Mouse (Mus musculus): ENCODE data around the gene Hpca.

The Hpca gene

DNA sequence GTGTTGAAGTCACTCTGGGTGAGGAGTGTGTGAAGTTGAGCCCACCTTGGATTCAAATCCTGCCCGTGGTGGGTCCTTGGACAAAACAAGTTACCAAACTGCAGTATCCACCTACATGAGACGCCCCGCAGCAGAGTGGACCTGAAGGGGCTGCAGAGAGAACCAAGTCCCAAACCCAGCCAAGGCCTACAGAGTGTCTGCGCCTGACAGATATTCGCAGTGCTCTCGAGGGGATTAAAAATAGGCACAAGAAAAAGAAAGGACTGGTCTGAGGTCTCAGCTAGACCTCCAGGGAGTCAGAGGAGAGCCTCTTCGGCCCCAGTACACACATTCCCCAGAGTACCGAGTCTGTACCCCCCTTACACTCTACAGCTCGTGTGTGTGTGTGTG, 14.3 kb upstream of the Hpca start:
- DNase-seq (ENCODE audit: low spot score): no peak

DNA sequence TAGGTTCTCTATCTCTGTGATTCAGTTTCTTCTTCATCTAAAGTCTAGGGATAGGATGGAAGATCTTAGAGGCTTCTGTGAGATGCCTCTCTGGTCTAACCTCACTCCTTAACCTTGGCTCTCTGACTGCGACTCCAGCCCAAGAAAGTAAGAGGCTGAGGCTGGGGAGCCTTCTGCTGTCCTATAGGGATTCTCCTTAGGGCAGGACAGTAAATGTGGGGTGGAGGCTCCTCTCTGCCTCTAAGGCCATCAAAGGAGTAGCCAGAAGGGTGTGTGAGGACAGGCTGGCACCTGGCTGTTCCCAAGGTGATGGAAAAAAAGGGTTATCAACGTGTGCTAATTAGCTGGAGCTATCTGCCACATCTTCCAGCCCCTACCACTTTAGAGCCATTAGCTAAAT, 13.8 kb upstream of the Hpca start:
- no peak for DNase-seq (ENCODE audit: low spot score)

- DNase-seq (ENCODE audit: low spot score): peak; percentile 79
These were observed 13.2 kb upstream of the Hpca start for GRCm38 (mm10) chr4:129134799-129135585.

DNA sequence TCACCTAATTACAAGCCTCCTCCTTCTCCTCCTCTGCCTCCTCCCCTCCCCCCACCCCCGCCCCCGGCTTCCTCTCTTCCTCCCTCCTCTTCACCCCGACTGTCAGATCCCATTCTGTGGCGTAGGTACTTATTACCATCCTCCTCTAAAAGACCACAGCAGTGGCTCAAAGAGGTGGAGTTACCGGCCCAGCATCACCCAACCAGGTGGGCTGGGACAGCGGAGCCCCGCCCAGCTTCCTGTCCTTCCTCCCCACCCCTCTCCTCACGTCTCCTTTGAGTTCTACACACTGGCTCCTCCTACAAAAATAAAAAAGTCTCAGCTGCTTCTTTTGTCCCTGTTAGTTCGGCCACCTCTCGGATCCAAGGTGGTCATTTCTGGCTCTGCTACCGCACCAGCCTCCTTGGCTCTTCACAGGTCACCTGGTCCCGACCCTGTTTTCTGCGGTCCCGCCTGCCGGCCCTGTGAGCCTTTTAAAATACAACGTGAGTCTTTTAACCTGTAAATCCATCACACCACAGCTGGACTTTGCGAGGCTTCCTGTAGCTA, 9.0 kb upstream of the Hpca start:
- peak; percentile 45 for DNase-seq (ENCODE audit: low spot score)

GRCm38 (mm10) chr4:129130149-129130548, 8.3 kb upstream of the Hpca start:
- DNase-seq (ENCODE audit: low spot score): peak; percentile 33

DNA sequence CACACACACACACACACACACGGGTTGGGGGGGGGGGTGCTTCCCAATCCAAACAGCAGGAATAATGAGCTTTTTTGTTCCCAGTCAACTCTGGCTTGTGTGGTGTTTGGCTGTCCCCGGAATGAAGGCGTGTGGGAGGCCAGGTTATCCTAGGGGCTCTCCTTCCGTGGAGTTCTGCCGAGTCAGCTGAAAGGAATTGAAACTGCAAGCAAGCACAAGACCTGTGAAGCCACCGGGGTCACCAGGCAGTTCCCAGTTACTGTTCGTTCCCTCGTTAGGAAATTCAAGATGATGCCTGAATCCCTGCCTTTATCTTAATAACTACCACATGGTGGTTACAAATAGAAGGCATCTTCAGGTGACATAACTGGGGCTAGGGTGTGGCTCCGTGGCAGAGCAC, 7.6 kb upstream of the Hpca start:
- DNase-seq (ENCODE audit: low spot score): no peak

GRCm38 (mm10) chr4:129128582-129129338, 6.9 kb upstream of the Hpca start:
- no peak for DNase-seq (ENCODE audit: low spot score)

- DNase-seq (ENCODE audit: low spot score): no peak
These were observed 4.1 kb upstream of the Hpca start for GRCm38 (mm10) chr4:129125736-129126451.

GRCm38 (mm10) chr4:129124652-129125146, 2.9 kb upstream of the Hpca start:
- no peak for DNase-seq (ENCODE audit: low spot score)

DNA sequence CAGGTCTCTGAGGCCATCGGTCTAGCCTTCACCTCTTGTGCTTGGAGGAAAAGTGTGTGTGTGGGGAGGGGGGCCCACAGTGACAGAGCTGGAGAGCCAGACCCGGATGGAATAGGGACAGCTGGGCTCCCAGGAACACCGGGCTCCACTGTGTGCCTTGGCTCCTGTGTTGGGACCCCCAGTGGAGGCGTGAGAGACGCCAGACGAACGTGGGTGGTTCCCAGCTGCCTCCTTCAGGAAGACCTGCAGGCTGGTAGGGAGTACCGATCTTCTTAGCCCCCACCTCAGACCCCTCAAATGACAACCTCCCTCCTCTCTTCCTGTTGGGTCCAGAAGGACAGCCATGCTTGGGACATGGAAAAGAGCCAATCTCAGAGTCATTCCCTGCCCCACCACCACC, 883 bp upstream of the Hpca start:
- DNase-seq (ENCODE audit: low spot score): no peak

- no peak for DNase-seq (ENCODE audit: low spot score)
These were observed 271 bp upstream of the Hpca start for GRCm38 (mm10) chr4:129122107-129122506.

- DNase-seq (ENCODE audit: low spot score): peak; percentile 75
These were observed 1.1 kb downstream of the Hpca start for GRCm38 (mm10) chr4:129120520-129121445.

DNA sequence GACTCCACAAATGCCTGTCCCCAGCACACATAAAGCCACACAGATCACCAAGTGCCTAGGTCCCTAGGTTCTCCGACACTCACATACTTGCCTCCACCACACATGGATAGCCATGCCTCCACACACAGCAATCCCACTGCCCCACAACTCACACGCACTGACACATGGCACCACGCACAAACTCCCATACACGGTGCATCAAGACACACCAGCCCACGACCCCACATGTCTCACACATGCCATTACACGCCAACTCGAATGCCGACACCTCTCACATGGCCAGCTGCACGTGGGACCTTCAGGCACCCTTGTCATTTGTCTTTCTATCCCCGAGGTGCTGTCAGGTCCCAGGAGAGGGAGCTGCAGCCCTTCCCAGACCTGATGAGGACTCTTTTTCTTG, 2.1 kb downstream of the Hpca start:
- no peak for DNase-seq (ENCODE audit: low spot score)

GRCm38 (mm10) chr4:129117720-129118510, 3.9 kb downstream of the Hpca start:
- no peak for DNase-seq (ENCODE audit: low spot score)

- no peak for DNase-seq (ENCODE audit: low spot score)
These were observed 5.1 kb downstream of the Hpca start for GRCm38 (mm10) chr4:129116703-129117102.

DNA sequence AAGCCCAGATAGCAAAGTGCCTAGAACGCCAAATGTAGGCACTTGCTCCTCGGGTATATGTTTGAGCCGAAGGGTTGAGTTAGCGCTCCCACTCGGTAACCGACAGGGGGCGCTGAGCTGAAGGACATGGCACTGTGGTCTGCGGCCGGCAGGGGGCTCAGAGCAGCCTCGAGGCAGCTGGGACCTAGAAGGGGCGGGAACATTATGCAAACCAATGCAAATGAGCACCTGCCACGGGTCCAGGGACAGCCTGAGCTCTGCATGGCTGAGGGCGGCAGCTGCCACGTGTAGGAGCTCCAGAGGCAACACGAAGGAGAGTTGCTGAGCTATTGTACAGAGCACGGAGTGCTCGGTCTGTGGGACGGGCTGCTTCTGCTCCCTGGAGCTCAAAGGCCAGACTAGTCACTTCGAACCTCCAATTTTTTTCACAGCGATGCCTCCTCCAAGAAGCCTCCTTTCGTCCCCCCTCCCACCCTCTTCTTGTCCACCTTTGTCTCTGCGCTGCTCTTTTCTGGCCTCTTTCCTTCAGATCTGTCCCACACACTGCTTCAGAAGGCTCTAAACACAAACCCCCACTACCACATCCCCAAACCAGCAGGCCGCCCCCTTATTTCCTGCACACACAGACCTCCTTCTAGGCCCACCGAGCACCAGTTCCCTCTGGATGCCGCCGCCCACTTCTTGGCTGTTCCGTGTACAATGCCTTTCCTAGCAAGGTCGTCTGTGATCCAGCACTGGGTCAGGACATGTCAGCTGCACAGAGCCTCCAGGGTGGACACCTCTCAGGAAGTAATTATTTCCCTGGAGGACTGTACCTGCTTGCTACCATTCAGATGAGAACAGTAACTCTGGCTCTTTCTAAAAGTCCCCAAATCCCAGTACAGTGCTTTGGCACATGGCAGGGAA, 8.5 kb downstream of the Hpca start:
- peak; percentile 58 for DNase-seq (ENCODE audit: low spot score)

- DNase-seq (ENCODE audit: low spot score): no peak
These were observed 9.6 kb downstream of the Hpca start for GRCm38 (mm10) chr4:129112231-129112630.

- DNase-seq (ENCODE audit: low spot score): no peak
These were observed 10.5 kb downstream of the Hpca start for GRCm38 (mm10) chr4:129111350-129111749.

GRCm38 (mm10) chr4:129110804-129111203, 11.0 kb downstream of the Hpca start:
- DNase-seq (ENCODE audit: low spot score): no peak
